Mouse (Mus musculus) neural tube, embryonic 11.5 days (tissue): ENCODE results near the gene Polr3h. TPM values are rescaled to one million over a fixed set of nuclear protein-coding genes. Genes with fewer than 3 reads are reported as not detected.

Experiments
- ATAC-seq: fragments of 200-750 bp; cut with Nextera tagmentation; 2 replicates; pipeline ENCODE4 v1.8.0; 2017; ENCODE audit warnings: moderate number of reproducible peaks, mild to moderate bottlenecking, moderate TSS enrichment, moderate library complexity; ENCODE audit not compliant: insufficient read depth, low FRiP score, low TSS enrichment
- DNase-seq: peaks from one replicate; pipeline ENCODE4 v3.0.0-alpha.2; 2015; ENCODE audit warnings: low spot score
- H3K27ac ChIP-seq: fragments of 300-500 bp; sonication (generic); 2 replicates; pipeline ENCODE4 v1.5.1; 2014; ENCODE audit warnings: low read depth, mild to moderate bottlenecking, low read length
- H3K27me3 ChIP-seq: fragments of 300-500 bp; sonication (generic); 2 replicates; pipeline ENCODE4 v1.6.1; 2014; ENCODE audit warnings: mild to moderate bottlenecking, low read length, mixed read lengths; ENCODE audit not compliant: control insufficient read depth, insufficient read depth
- H3K36me3 ChIP-seq: fragments of 300-500 bp; sonication (generic); 2 replicates; pipeline ENCODE4 v1.6.1; 2014; ENCODE audit warnings: mild to moderate bottlenecking, low read length, moderate library complexity, mixed read lengths; ENCODE audit not compliant: control insufficient read depth, insufficient read depth
- H3K4me1 ChIP-seq: fragments of 300-500 bp; sonication (generic); 2 replicates; pipeline ENCODE4 v1.6.1; 2014; ENCODE audit warnings: low read length, mixed read lengths; ENCODE audit not compliant: control insufficient read depth, insufficient read depth
- H3K4me2 ChIP-seq: fragments of 300-500 bp; sonication (generic); 2 replicates; pipeline ENCODE4 v1.6.1; 2014; ENCODE audit warnings: low read depth, mild to moderate bottlenecking, moderate library complexity
- H3K4me3 ChIP-seq: fragments of 300-500 bp; sonication (generic); 2 replicates; pipeline ENCODE4 v1.5.1; 2014; ENCODE audit warnings: low read depth, low read length
- H3K9ac ChIP-seq: fragments of 300-500 bp; sonication (generic); 2 replicates; pipeline ENCODE4 v1.6.1; 2014; ENCODE audit warnings: mild to moderate bottlenecking, low read length
- H3K9me3 ChIP-seq: fragments of 300-500 bp; sonication (generic); 2 replicates; pipeline ENCODE4 v1.6.1; 2016; ENCODE audit warnings: low read length; ENCODE audit not compliant: control insufficient read depth
- WGBS: fragments of 180-500 bp; shearing (Covaris S2); extraction: QIAGEN DNeasy Blood & Tissue Kit; methylation state at CpG from one replicate; pipeline ENCODE4 v1.1.7; 2014; 5-methylcytosine and 5-hydroxymethylcytosine counted together
- polyA plus RNA-seq: library from polyadenylated mRNA; unstranded; fragments of >200 nt; fragmentation: Nextera tagmentation; extraction: Ambion mirVana; gene quantifications from 2 replicates; pipeline ENCODE4 v1.2.1, GENCODE M21; 2014

Polr3h gene
- polyA plus RNA-seq, 1 experiment from 2014 or later, result 83.0 TPM

- no peak overlapping the region for H3K27ac ChIP-seq
- H3K9ac ChIP-seq, result peak overlapping the region; percentile 31
Observed at GRCm38 (mm10) chr15:81932951-81933470, 7.0 kb upstream of the Polr3h start.

GRCm38 (mm10) chr15:81928277-81928676, 2.2 kb upstream of the Polr3h start:
- Histone ChIP-seq H3K4me1 (peaks cover 3% of the 10 kb centered on the region), H3K9ac (no peak overlapping the region), H3K27ac (no peak overlapping the region), H3K36me3 (no peaks in the 10 kb centered on the region), H3K9me3 (no peaks in the 10 kb centered on the region), H3K27me3 (no peaks in the 10 kb centered on the region), H3K4me2 (no peak overlapping the region), H3K4me3 (no peak overlapping the region)
- DNase-seq (no peak), ATAC-seq (no peak)
- WGBS, result 63% methylated on average over 11 of the region's 11 CpGs

More at GRCm38 (mm10) chr15:81932951-81933470, 7.0 kb upstream of the Polr3h start:
- Histone ChIP-seq H3K4me2 (no peak overlapping the region), H3K27me3 (no peaks in the 10 kb centered on the region), H3K9me3 (no peaks in the 10 kb centered on the region), H3K4me1 (peaks cover 12% of the 10 kb centered on the region), H3K36me3 (no peaks in the 10 kb centered on the region), H3K4me3 (no peak overlapping the region)
- no peak for DNase-seq
- no peak for ATAC-seq
- WGBS, result 30% methylated on average over 12 of the region's 12 CpGs

- Histone ChIP-seq H3K4me1 (peaks cover 3% of the 10 kb centered on the region), H3K9ac (no peak overlapping the region), H3K27ac (no peak overlapping the region), H3K4me2 (no peak overlapping the region), H3K36me3 (no peaks in the 10 kb centered on the region), H3K9me3 (no peaks in the 10 kb centered on the region), H3K4me3 (no peak overlapping the region), H3K27me3 (no peaks in the 10 kb centered on the region)
- DNase-seq, result no peak
- no peak for ATAC-seq
- WGBS, result 68% methylated on average over 4 of the region's 4 CpGs
Observed at GRCm38 (mm10) chr15:81927741-81928140, 1.7 kb upstream of the Polr3h start.

- H3K9me3 ChIP-seq, result no peaks in the 10 kb centered on the region
- no peak overlapping the region for H3K9ac ChIP-seq
- DNase-seq, result no peak
- ATAC-seq, result peak; percentile 66
- no peaks in the 10 kb centered on the region for H3K27me3 ChIP-seq
- H3K36me3 ChIP-seq, result no peaks in the 10 kb centered on the region
- H3K4me1 ChIP-seq, result peaks cover 3% of the 10 kb centered on the region
- H3K4me3 ChIP-seq, result no peak overlapping the region
- H3K27ac ChIP-seq, result peak overlapping the region; percentile 73
- peak overlapping the region; percentile 26; the same call in 1 of the 2 replicates for H3K4me2 ChIP-seq
- 33% methylated on average over 9 of the region's 9 CpGs for WGBS
Observed at GRCm38 (mm10) chr15:81926446-81926822, 394 bp upstream of the Polr3h start.

GRCm38 (mm10) chr15:81924933-81925332, 1.1 kb downstream of the Polr3h start:
- peak overlapping the region; percentile 48 for H3K4me3 ChIP-seq
- peak overlapping the region; percentile 79 for H3K4me2 ChIP-seq
- no peaks in the 10 kb centered on the region for H3K9me3 ChIP-seq
- H3K36me3 ChIP-seq, result no peaks in the 10 kb centered on the region
- no peak for DNase-seq
- no peak overlapping the region for H3K27ac ChIP-seq
- peaks cover 3% of the 10 kb centered on the region for H3K4me1 ChIP-seq
- H3K27me3 ChIP-seq, result no peaks in the 10 kb centered on the region
- no peak overlapping the region; the same call in 1 of the 2 replicates for H3K9ac ChIP-seq
- ATAC-seq, result no peak
- 85% methylated on average over 11 of the region's 11 CpGs for WGBS

GRCm38 (mm10) chr15:81921255-81921654, 4.8 kb downstream of the Polr3h start:
- DNase-seq (no peak), ATAC-seq (no peak)
- H3K4me2 ChIP-seq, result no peak overlapping the region
- WGBS, result 70% methylated on average over 5 of the region's 5 CpGs
- no peak overlapping the region for H3K4me3 ChIP-seq
- H3K9ac ChIP-seq, result no peak overlapping the region
- no peaks in the 10 kb centered on the region for H3K27me3 ChIP-seq
- H3K9me3 ChIP-seq, result no peaks in the 10 kb centered on the region
- peaks cover 5% of the 10 kb centered on the region; the same call in 1 of the 2 replicates for H3K36me3 ChIP-seq
- H3K27ac ChIP-seq, result no peak overlapping the region
- peaks cover 3% of the 10 kb centered on the region for H3K4me1 ChIP-seq

GRCm38 (mm10) chr15:81920546-81921217, 5.4 kb downstream of the Polr3h start:
- Histone ChIP-seq H3K27ac (no peak overlapping the region), H3K4me1 (peaks cover 3% of the 10 kb centered on the region), H3K4me3 (no peak overlapping the region), H3K36me3 (peaks cover 10% of the 10 kb centered on the region), H3K9ac (no peak overlapping the region), H3K27me3 (no peaks in the 10 kb centered on the region), H3K4me2 (no peak overlapping the region), H3K9me3 (no peaks in the 10 kb centered on the region)
- WGBS, result 91% methylated on average over 10 of the region's 10 CpGs
- no peak for ATAC-seq
- no peak for DNase-seq

GRCm38 (mm10) chr15:81919062-81919461, 7.0 kb downstream of the Polr3h start:
- no peak for ATAC-seq
- H3K9me3 ChIP-seq, result no peaks in the 10 kb centered on the region
- peaks cover 19% of the 10 kb centered on the region for H3K36me3 ChIP-seq
- WGBS, result 84% methylated on average over 5 of the region's 5 CpGs
- no peaks in the 10 kb centered on the region for H3K27me3 ChIP-seq
- H3K9ac ChIP-seq, result no peak overlapping the region
- no peak overlapping the region for H3K27ac ChIP-seq
- H3K4me1 ChIP-seq, result no peaks in the 10 kb centered on the region
- DNase-seq, result no peak
- H3K4me2 ChIP-seq, result no peak overlapping the region
- no peak overlapping the region for H3K4me3 ChIP-seq
